Mouse (Mus musculus) spleen, adult 12 weeks (tissue): ENCODE measurements around the gene Poc1a.

Experiments used
- DNase-seq: peaks from one replicate; pipeline ENCODE4 v3.0.0; 2022; ENCODE audit warnings: low spot score

The Poc1a gene

DNA sequence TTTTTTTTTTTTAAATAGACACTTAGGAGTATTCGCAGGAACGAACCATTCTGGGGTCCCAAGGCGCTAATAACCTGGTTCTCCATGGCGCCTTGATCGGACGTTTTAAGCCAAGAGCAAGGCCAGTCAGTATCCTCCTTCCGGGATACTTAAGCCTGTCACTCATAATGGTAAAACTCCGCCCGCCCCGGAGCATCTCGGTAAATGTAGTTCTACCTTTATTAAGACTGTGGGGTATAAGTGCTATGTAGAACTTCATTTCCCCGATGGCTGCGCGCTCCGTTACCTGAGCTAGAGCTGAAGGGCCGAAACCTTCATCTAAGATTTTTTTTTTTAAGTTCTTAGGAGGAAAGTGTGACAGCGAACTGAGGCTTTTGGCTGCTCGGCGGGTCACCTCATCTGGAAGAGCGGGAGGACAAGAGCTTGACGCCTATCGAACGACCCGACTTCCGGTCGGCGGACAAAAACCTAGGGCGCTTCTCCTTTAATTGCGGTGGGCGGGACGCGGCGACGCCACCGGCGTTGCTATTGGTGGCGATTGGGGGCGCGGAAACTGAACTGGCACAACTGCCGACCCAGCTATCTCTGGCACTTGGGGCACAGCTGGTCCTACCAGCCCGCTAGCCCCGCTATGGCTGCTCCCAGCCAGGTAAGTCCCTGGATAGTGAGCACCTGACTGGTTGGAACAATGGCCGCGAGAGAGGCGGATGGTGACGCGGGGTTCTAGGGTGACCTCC lies at the start of gene Poc1a:
Poc1a (plus strand) TSS at position 254 of the 737 bp plus-strand sequence.
- peak; percentile 93 for DNase-seq

DNA sequence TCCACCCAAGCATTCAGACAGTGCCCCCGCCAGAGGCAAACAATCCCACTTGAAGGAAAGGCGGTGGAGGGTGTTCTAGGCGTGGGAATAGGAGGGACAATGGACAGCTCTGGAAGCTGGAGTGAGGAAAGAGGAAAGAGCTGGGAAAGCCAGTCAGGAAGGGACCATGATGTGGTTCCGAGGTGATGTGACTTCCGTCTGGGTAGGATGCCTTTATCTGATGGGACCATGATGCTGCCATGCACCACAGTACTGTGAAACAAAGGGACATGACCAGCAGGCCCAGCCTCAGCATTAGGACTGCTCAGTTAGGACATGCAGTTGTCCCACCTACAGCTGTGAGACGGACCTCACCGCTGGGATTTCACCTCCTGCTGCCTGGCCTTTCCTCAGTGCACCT lies 49.6 kb upstream of the Poc1a start:
- DNase-seq: no peak

DNA sequence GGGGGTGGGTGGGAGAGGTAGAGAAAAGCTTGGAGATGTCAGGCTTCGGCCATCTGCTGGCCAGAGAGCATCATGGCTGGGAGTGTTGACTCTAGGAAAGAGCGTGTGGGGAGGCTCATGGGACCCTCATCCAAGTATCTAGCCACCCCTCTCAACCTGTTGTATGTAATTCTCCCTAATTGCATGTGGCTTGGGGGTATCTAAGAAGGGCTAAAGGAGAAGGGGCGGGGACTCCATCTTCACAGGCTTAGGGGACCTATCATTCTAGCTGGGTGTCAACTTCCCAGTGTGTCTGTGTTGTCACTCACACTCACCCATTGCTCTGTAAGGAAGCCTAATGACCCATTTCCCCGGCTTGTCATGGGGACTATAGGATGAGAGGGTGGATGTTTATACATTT lies 49.0 kb upstream of the Poc1a start:
- no peak for DNase-seq

DNA sequence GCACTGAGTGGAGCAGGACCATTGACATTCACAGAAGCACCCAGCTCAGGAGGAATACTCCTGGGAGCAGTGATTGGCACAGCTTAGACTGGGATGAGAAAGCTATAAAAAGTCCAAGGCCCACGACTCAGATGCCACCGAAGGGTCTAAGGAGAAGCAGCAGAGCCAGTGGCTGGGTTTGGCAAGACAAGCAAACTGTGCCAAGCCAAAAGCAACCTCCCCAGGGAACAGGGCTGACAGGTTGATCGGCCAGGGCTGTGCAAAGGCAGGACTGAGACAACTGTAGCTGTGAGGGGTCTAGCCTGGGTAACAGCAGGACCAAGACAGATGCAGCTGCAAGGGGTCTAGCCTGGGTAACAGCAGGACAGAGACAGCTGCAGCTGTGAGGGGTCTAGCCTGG lies 47.9 kb upstream of the Poc1a start:
- no peak for DNase-seq

DNA sequence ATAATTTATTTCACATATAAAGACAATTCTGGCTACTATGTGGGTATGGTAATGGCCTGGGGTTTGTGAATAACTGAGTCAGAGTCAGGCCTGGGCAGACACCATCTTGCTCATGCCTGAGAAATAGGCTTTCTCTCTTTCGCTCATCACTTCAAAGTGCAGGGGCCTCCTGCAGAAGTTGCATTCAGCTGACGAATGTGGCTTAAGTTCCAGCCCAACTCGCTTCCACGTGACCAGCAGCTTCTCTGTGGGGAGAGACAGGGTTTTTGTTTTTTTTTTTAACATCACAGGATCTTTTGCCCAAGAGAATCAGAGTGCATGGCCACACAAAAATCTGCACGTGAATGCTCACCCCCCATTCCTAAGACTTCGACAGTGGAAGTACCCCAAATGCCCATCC lies 46.9 kb upstream of the Poc1a start:
- DNase-seq: no peak

DNA sequence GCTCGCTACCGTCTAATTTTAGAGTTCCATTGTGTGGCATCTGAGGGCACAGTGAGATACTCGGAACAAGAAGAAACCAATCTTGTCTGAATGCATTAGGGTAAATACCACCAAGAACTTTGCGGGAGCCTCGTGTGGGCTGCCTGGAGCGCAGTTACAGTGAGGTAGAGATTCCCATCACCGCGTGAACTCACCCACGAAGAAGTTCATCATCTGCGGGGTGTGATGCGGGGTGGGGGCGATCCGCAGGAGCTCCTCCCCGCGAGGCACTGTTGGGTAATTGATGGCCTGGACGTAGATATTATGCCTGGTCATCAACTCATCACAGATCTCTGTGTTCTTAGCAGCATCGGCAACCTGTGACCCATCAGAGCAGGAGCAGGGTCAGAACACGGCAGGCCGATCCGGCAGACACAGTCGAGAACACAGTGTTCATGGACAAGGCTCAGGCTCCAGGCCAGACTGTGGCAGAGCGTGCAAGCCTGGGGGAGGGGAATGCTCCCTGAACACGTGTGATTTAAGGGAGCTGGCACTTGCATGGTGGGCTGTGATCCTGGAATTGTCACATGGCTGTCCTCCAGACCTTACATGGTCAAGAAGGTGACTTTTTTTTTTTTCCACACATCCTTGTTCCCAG lies 45.5 kb upstream of the Poc1a start:
- DNase-seq: no peak

DNA sequence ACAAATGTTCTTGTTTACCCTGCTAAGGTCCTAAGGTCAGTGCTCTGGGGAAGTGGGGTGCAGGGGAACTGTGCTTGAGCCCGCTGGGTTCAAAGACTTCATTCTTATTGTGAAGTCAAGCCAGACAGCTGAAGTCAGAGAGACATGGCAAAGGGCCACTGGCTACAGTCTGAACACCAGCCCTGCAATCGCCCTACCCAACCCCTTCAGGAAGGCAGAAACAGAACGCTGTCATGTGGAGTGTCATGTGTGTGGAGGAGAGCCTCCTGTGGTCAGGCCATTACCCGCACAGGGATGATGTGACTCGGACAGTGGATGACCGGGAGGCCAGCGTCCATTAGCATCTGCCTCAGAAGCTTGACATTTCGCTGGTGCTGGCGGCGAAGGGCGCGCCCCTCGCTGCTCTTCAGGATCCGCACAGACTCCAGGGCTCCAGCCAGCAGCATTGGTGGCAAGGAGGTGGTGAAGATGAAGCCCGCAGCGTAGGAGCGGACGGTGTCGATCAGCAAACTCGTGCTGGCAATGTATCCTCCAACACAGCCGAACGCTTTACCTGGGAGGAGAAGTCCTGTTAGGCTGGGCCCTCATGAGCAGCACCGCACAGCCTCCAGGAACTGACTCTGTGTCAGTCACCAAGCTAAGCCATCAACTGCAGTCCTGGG lies 44.6 kb upstream of the Poc1a start:
- DNase-seq: no peak

DNA sequence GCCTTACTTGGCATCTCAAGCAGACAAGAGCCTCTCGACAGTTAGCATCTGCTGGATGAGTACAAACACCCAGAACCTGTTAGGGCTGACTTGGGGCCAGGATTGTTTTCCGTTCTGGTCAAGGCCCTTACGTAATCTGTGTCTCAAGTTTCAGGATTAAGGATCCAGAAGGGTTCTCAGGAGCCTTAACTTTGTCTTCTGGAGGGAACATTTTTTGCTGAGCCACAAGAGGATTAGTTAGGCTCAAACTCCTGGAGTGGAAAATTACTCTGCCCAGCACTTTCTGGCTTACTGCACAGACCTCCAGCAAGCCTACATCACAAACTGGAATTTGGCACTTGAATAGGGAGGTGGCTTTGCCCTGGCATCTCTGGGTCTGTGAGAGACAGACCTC lies 44.0 kb upstream of the Poc1a start:
- no peak for DNase-seq

DNA sequence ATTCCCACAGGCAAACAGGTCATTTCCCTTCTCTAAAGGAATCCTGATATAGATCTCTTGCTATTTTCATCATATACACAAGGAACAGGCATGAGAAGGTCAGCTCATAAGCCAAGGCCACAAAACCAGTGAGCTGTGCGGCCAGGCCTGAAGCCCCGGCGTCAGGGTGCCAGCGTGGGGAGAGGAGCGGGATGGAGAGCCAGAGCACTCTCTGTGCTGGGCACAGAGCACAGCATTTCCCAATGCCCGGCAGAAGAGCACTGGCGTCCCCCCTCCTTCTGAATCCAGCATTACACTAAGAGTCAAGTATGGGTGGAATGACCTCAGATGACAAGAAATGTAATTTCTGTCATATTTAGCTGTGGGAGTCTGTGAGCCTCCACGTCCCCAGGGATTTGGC lies 43.5 kb upstream of the Poc1a start:
- DNase-seq: no peak

DNA sequence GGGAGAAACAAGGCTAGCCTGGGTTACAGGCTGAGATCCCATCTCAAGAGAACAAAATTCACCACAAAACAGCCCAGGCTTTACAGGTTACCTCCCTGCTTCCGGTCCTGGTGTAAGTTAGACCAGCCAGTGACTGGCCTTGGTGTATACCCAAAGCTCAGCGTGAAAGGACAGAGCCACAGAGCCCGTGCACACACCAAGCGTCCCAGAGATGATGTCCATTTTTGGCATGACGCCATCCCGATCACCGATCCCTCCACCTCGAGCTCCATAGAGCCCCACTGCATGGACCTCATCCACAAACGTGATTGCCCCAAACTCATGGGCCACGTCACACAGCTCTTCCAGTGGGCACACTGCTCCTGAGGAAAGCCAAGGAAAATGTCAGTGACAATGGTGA lies 43.0 kb upstream of the Poc1a start:
- DNase-seq: no peak

DNA sequence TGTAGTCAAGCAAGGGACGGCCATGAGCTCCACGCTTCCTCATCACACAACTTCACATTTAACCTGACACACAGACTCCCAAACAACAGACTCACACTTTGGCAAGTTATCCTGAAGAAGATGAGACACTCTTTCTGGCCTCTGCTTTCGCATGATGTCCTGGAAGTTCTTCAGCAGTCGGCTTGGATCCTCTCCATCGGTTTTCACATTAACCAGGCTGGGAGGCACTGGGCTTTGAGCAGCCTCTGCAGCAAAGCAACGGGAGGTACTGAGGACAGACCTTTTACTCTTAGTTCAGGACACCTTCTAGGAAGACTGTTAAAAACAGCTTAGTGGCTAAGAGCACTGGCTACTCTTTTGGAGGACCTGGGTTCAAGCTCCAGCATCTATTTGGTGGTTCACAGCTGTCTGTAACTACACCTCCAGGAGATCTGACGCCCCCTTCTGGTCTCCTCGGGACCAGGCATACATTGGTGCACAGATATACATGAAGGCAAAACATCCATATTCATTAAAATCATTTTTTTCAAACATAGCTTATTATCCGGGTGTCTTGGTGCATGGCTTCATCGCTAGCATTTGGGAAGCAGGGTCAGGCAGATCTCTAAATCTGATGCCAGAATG lies 39.2 kb upstream of the Poc1a start:
- no peak for DNase-seq

DNA sequence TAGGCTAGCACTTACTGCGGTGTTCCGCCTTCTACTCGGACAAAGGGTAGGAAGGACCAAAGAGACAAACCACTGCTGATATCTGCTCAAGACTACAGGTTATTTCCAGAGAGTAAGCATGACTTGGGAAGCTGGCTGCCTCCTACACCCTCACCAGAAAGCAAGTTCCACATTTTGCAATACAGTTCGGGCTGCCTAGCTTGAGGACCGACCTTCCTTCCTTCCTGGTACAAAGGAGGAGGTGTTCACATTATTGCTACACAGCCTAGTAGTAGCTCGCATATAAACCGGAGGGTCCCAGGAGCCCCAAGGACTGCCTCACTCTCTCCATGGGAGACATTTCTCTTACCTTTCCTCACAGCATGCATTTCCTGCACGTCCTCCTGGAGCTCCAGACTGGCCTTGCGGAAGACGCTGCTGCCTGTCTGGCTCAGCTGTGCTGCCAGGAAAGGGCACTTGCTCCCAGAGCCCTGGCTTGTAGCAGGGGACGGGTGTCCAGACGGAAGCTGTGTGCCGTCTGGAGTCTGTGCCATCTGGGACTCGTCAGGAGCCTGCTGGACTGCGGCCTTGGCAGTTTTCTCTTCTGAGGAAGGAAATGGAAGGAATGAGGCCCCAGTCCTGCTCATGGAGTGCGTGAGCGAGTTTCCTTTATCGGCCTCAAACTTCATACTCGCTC lies 37.9 kb upstream of the Poc1a start:
- DNase-seq: no peak

DNA sequence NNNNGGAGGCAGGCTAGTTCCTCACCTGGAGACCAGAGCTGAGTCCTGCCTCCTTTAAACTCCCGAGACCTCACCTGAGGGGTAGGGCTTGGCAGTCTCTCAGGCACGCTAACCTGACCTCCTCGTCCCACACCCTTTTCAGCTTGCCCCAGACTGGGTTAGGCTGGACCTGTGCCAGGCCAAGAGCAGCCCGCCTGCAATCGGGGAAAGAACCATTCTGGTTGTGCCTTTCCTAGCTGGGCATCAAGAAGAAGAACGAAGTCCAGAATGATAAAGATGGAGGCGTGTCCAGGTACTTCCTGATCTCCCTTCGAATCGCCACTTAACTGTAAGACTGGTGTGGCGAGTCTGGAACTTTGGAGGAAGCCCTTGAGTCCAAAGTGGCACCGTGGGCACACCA lies 31.3 kb upstream of the Poc1a start:
- DNase-seq: no peak

DNA sequence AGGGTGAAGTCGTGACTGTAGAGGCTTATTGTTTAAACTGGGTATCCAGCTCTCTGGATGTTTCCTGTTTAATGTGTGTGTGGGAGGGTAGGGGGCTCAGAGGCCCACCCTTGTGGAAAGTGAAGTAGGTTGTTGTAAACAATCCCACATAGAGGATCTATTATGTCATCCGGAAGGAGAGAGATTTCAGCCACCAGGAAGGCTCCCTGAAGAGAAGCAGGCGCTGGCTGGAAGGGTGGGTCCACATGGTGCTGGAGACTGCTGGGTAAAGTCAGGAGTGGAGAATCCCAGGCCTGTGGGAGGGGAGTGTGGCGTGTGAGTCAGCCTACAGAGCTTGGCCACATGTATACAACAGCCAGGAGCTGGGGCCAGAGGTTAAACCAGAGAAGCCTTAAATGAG lies 30.6 kb upstream of the Poc1a start:
- no peak for DNase-seq

DNA sequence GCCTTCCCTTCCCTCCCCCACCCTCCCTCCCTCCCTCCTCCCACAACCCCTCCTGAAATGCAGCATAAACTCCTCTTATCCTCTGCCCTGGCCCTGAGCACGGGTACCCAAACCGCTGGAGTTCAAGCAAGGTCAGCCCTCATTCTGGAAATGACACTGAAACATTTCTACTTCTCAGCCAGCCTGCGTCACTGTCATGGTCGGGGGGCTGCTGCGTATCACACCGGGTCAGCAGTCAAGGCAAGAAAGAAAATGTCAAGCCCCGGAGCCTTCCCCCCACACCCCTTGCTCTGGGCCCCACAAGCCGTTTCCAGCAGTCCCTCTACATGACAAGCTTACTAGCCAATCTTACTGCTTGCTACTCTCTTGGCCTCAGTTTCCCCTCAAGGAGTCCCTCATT lies 29.8 kb upstream of the Poc1a start:
- DNase-seq: no peak

DNA sequence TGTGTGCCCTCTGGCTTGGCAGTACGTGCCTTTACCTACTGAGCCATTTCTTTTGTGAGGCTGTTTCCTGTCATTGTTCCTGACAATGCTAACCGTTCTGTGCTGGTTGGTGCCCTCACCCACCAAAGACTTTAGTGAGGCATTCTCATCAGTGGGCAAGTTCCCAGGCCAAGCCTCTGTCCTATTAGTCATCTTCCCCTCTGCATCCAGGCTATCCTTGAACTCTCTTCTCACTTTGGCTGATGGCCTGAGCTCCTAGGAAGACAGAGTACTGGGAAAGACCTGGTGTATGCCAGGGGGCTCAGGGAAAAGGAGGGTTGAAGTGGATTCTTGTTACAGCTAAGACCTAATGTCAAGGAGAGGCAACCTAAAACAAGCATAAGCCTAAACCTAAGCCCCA lies 26.9 kb upstream of the Poc1a start:
- DNase-seq: no peak

DNA sequence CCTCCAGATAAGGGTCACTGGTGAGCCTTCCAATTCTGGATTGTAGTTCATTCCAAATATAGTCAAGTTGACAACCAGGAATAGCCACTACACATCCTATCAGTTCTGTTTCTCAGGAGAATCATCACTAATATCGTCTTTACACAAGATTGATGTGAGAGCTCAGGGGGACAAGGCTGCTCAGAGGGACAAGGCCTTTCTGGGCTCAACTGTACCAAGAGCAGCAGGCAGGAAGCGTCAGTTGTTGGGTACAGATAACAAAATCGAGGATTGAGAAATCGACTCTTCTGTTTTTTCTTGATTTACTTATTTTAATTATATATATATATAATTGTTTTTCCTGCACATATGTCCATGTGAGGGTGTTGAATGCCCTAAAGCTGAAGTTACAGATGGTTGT lies 22.4 kb upstream of the Poc1a start:
- DNase-seq: no peak

DNA sequence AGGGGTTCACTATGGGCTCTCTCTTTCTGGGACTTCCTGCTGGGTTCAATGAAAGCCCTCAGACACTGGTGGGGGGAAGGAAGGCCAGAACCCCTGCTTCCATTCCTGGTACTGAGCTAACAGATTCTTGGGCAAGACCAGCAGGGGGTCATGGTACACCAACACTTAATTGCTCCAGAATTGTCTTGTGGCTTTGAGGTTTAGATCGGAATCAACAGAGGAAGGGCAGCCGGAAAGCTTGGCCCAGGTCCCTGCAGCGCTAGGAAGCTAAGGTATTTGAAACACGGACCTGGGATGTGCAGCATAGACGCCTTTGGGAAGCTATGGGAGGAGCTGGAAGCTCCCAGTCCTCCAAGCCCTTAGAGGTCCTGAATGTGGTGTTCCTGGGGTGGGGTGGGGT lies 21.9 kb upstream of the Poc1a start:
- DNase-seq: no peak

DNA sequence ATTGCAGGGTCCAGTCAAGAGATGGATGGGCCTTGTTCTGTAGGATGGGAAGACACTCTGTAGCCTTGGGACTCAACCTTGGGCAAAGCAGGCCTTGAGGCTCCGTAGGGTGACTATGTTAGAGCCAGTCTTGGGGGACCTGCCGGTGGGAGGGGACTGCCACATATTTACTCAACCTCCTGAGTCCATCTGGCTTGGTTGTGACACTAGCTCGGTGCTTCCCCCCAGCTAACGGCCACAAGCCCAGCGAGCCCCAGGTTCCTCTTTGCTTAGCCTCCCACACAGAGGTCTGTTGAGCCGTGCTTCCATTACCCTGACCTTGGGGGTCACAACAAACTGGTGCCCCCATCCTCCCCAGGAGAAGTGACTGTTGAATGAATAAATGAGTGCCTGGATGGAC lies 19.8 kb upstream of the Poc1a start:
- DNase-seq: no peak

DNA sequence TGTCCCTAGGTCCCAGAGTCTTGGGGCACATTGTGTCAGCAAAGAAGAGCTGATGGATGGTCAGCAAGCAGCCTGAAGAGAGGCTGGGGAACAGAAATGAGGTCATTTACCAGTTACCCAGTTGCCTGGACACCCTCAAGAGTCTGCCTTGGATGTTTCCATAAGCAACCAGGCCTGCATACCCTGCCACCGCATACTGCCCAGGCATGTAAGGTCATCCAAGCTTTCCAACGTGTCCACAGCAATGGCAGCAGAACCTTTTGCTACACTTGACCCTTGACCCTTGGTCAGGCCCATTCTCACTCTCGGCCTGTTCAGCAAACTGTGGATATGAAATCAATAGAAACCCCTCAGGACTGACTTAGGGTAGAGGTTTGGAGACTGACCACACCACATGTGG lies 19.4 kb upstream of the Poc1a start:
- DNase-seq: no peak

DNA sequence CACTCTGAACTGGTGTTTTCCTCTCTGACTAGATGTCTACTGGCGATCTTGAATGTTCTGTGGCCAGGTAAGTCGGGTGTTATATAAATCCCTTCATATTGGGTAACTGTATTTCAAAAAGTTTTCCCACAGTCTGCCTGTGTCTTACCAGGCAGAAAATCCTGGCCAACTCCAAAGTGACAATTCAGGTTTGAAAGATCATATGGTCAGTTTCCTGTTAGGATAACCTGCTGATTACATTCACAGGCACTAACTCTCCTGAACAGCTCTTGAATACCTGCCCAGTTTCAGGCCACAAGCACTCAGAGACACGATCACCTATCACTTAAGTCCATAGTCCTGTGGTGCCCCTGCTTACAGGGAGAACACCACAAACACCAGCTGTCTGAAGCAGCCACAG lies 18.8 kb upstream of the Poc1a start:
- no peak for DNase-seq

DNA sequence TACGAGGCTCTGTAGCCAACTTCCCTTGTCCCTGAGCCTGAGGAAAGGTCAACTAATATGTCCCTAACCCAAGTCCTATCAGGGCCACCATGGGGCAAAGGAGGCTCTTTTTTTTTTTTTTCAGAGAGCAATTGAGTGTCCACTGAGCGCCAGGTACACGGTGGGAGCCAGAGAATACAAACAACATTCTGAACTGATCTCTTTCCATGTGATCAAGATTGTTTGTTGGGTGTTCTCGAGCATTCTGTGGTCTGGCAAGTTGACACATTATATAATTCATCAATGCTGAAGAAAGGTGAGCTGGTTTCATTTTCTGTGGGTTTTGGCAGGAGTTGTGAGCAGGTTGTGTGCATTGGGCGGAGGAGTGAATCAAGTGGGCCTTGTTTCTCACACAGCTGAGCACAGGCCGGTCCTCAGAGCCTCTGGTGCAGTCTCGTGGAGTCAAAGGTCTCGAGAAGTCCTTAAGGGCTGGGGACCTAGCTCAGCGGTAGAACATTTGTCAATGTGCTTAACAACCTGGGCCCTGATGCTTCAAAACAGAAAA lies 17.4 kb upstream of the Poc1a start:
- DNase-seq: no peak
